Mouse (Mus musculus): ENCODE measurements around the gene Rapgef1. TPM values are rescaled to one million over a fixed set of nuclear protein-coding genes. Genes with fewer than 3 reads are reported as not detected.

Rapgef1 gene
- total RNA-seq, 1 experiment: 48.5 TPM

- H3K9me3 ChIP-seq (ENCODE audit: control insufficient read depth, insufficient read depth, low read depth, low read length): no peaks in the 10 kb centered on the region
- no peak overlapping the region for H3K27ac ChIP-seq (ENCODE audit: insufficient read depth, low read depth, low read length, poor library complexity, severe bottlenecking)
- H3K9ac ChIP-seq (ENCODE audit: insufficient read depth, low read depth, low read length, poor library complexity, severe bottlenecking): no peak overlapping the region
- no peak overlapping the region for H3K4me3 ChIP-seq (ENCODE audit: insufficient read depth in 1 of 2, low read depth in 1 of 2, low read length in 2 of 2, poor library complexity in 1 of 2, severe bottlenecking in 1 of 2)
- peaks cover 2% of the 10 kb centered on the region; the same call in 1 of the 2 replicates for H3K36me3 ChIP-seq (ENCODE audit: control insufficient read depth, insufficient read depth, low read length, poor library complexity, severe bottlenecking)
- TF ChIP-seq MAFK (IDR thresholded peaks at IDR 0.05; ENCODE audit: insufficient read depth, low read depth, low read length): no peak
- TF ChIP-seq ZNF384 (IDR thresholded peaks at IDR 0.05; ENCODE audit: low read depth, low read length): no peak
- TF ChIP-seq HCFC1 (IDR thresholded peaks at IDR 0.05; ENCODE audit: borderline replicate concordance, insufficient read depth, low read length): no peak
- TF ChIP-seq CHD2 (IDR thresholded peaks at IDR 0.05; ENCODE audit: low read depth, low read length): no peak
- no peak for TF ChIP-seq ZC3H11A (IDR thresholded peaks at IDR 0.05; ENCODE audit: borderline replicate concordance, low read depth, low read length)
- DNase-seq (ENCODE audit: low read depth, low spot score): no peak
- peaks cover 22 to 37% of the 10 kb centered on the region in 2 experiments for H3K4me1 ChIP-seq (ENCODE audit: control insufficient read depth in 2 of 2, insufficient read depth in 2 of 2, low read length in 2 of 2, poor library complexity in 1 of 2)
- in situ Hi-C loops (cut with MboI; ENCODE audit: low sequenced_read_pairs in 2 of 2, unreplicated experiment in 2 of 2): no loop called here
Measured at GRCm38 (mm10) chr2:29671856-29672255, 52.3 kb downstream of the Rapgef1 start.

- Histone ChIP-seq H3K9me3 (ENCODE audit: control insufficient read depth, insufficient read depth, low read depth, low read length) (no peaks in the 10 kb centered on the region), H3K27ac (ENCODE audit: insufficient read depth, low read depth, low read length, poor library complexity, severe bottlenecking) (no peak overlapping the region), H3K4me3 (ENCODE audit: insufficient read depth in 1 of 2, low read depth in 1 of 2, low read length in 2 of 2, poor library complexity in 1 of 2, severe bottlenecking in 1 of 2) (no peak overlapping the region), H3K9ac (ENCODE audit: insufficient read depth, low read depth, low read length, poor library complexity, severe bottlenecking) (no peak overlapping the region), H3K4me1 (ENCODE audit: control insufficient read depth in 2 of 2, insufficient read depth in 2 of 2, low read length in 2 of 2, poor library complexity in 1 of 2) (peaks cover 19 to 26% of the 10 kb centered on the region in 2 experiments), H3K36me3 (ENCODE audit: control insufficient read depth, insufficient read depth, low read length, poor library complexity, severe bottlenecking) (peaks cover 2% of the 10 kb centered on the region; the same call in 1 of the 2 replicates)
- in situ Hi-C loops (cut with MboI; ENCODE audit: low sequenced_read_pairs in 2 of 2, unreplicated experiment in 2 of 2): no loop called here
- TF ChIP-seq HCFC1 (IDR thresholded peaks at IDR 0.05; ENCODE audit: borderline replicate concordance, insufficient read depth, low read length) (no peak), CHD2 (IDR thresholded peaks at IDR 0.05; ENCODE audit: low read depth, low read length) (no peak), MAFK (IDR thresholded peaks at IDR 0.05; ENCODE audit: insufficient read depth, low read depth, low read length) (no peak), ZC3H11A (IDR thresholded peaks at IDR 0.05; ENCODE audit: borderline replicate concordance, low read depth, low read length) (no peak), ZNF384 (IDR thresholded peaks at IDR 0.05; ENCODE audit: low read depth, low read length) (no peak)
- DNase-seq (ENCODE audit: low read depth, low spot score): no peak
Measured at GRCm38 (mm10) chr2:29672746-29673536, 53.4 kb downstream of the Rapgef1 start.

DNA sequence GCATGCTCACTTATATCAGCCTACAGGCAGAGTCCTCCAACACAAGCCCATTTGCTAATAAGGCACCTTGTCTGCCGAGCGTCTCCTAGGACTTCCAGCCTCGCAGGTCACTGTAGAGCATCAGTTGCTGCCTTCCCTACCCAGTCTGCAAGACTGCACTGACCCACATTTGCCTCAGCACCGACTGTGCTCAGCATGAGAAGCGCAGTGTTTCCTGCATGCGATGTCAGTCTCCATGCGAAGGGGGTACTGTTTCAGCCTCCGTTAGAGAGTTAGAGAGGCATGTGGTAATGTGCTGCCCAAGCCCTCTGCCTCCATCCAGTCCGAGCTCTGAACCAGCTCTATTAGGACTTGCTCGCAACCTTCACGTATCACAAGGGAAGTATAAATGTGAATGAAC is 54.6 kb downstream of the Rapgef1 start:
- Histone ChIP-seq H3K27ac (ENCODE audit: insufficient read depth, low read depth, low read length, poor library complexity, severe bottlenecking) (no peak overlapping the region), H3K36me3 (ENCODE audit: control insufficient read depth, insufficient read depth, low read length, poor library complexity, severe bottlenecking) (peaks cover 3% of the 10 kb centered on the region; the same call in 1 of the 2 replicates), H3K9ac (ENCODE audit: insufficient read depth, low read depth, low read length, poor library complexity, severe bottlenecking) (no peak overlapping the region), H3K4me1 (ENCODE audit: control insufficient read depth in 2 of 2, insufficient read depth in 2 of 2, low read length in 2 of 2, poor library complexity in 1 of 2) (peaks cover 10 to 20% of the 10 kb centered on the region in 2 experiments), H3K9me3 (ENCODE audit: control insufficient read depth, insufficient read depth, low read depth, low read length) (no peaks in the 10 kb centered on the region), H3K4me3 (ENCODE audit: insufficient read depth in 1 of 2, low read depth in 1 of 2, low read length in 2 of 2, poor library complexity in 1 of 2, severe bottlenecking in 1 of 2) (no peak overlapping the region)
- no peak for TF ChIP-seq CHD2 (IDR thresholded peaks at IDR 0.05; ENCODE audit: low read depth, low read length)
- TF ChIP-seq MAFK (IDR thresholded peaks at IDR 0.05; ENCODE audit: insufficient read depth, low read depth, low read length): no peak
- no peak for TF ChIP-seq ZC3H11A (IDR thresholded peaks at IDR 0.05; ENCODE audit: borderline replicate concordance, low read depth, low read length)
- no peak for TF ChIP-seq HCFC1 (IDR thresholded peaks at IDR 0.05; ENCODE audit: borderline replicate concordance, insufficient read depth, low read length)
- TF ChIP-seq ZNF384 (IDR thresholded peaks at IDR 0.05; ENCODE audit: low read depth, low read length): no peak
- in situ Hi-C loops (cut with MboI; ENCODE audit: low sequenced_read_pairs in 2 of 2, unreplicated experiment in 2 of 2): no loop called here
- no peak for DNase-seq (ENCODE audit: low read depth, low spot score)

GRCm38 (mm10) chr2:29674545-29674944 is 55.0 kb downstream of the Rapgef1 start:
- Histone ChIP-seq H3K36me3 (ENCODE audit: control insufficient read depth, insufficient read depth, low read length, poor library complexity, severe bottlenecking) (peaks cover 7% of the 10 kb centered on the region), H3K4me3 (ENCODE audit: insufficient read depth in 1 of 2, low read depth in 1 of 2, low read length in 2 of 2, poor library complexity in 1 of 2, severe bottlenecking in 1 of 2) (no peak overlapping the region), H3K9ac (ENCODE audit: insufficient read depth, low read depth, low read length, poor library complexity, severe bottlenecking) (no peak overlapping the region), H3K27ac (ENCODE audit: insufficient read depth, low read depth, low read length, poor library complexity, severe bottlenecking) (no peak overlapping the region), H3K4me1 (ENCODE audit: control insufficient read depth in 2 of 2, insufficient read depth in 2 of 2, low read length in 2 of 2, poor library complexity in 1 of 2) (peaks cover 7 to 17% of the 10 kb centered on the region in 2 experiments; a peak in 3 of 4 replicates), H3K9me3 (ENCODE audit: control insufficient read depth, insufficient read depth, low read depth, low read length) (no peaks in the 10 kb centered on the region)
- TF ChIP-seq CHD2 (IDR thresholded peaks at IDR 0.05; ENCODE audit: low read depth, low read length) (no peak), ZC3H11A (IDR thresholded peaks at IDR 0.05; ENCODE audit: borderline replicate concordance, low read depth, low read length) (no peak), MAFK (IDR thresholded peaks at IDR 0.05; ENCODE audit: insufficient read depth, low read depth, low read length) (no peak), HCFC1 (IDR thresholded peaks at IDR 0.05; ENCODE audit: borderline replicate concordance, insufficient read depth, low read length) (no peak), ZNF384 (IDR thresholded peaks at IDR 0.05; ENCODE audit: low read depth, low read length) (no peak)
- no peak for DNase-seq (ENCODE audit: low read depth, low spot score)
- in situ Hi-C loops (cut with MboI; ENCODE audit: low sequenced_read_pairs in 2 of 2, unreplicated experiment in 2 of 2): no loop called here

Measured in ES-E14 (cell line).